Mouse (Mus musculus): Measurements from ENCODE around the gene Egln2. TPM values are rescaled to one million over a fixed set of nuclear protein-coding genes. Genes with fewer than 3 reads are reported as not detected.

The Egln2 gene
- polyA plus RNA-seq, 1 experiment from 2014 or later = 77.7 TPM

DNA sequence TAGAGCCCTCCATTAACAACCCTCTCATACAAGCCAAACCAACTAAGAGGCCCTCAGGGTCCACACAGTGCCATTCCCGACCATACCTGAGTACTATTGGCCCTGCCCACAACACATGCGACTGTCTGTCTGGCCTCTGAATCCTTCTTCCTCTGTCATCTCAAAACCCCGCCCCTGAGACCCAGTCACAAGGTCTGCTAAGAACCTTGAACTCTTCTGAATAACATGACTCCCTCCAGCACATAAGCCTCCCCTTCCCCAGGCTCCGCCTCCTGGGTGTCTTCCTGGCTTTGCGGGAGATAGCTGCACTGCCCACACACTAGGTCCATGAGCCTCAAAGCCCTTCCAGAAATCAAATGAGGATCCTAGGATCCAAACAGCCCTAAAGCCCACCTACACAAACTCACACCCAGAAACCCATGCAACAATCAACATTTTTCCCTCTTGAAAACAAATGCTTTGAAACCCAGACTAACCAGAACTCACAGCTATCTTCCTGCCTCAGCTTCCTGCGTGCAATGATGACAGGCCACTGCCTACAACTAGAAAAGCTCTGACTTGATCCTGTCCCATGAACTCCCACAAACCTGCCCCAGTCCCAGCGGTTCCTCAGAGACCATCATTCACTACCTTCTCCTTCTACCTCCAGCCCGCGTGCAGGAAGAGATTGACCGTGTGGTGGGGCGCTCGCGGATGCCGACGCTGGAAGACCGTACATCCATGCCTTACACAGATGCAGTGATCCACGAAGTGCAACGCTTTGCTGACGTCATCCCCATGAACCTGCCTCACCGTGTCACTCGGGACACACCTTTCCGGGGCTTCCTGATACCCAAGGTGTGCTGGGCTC lies 35.9 kb downstream of the Egln2 start:
- no peak for ATAC-seq (ENCODE audit: insufficient number of reproducible peaks, insufficient read depth, low FRiP score, low TSS enrichment, low read depth)
- Histone ChIP-seq H3K27me3 (no peaks in the 10 kb centered on the region), H3K4me1 (no peaks in the 10 kb centered on the region), H3K36me3 (no peaks in the 10 kb centered on the region), H3K27ac (no peak overlapping the region), H3K4me2 (no peak overlapping the region), H3K9me3 (no peaks in the 10 kb centered on the region), H3K4me3 (no peak overlapping the region), H3K9ac (no peak overlapping the region)
- WGBS = 91% methylated on average over 22 of the region's 22 CpGs

DNA sequence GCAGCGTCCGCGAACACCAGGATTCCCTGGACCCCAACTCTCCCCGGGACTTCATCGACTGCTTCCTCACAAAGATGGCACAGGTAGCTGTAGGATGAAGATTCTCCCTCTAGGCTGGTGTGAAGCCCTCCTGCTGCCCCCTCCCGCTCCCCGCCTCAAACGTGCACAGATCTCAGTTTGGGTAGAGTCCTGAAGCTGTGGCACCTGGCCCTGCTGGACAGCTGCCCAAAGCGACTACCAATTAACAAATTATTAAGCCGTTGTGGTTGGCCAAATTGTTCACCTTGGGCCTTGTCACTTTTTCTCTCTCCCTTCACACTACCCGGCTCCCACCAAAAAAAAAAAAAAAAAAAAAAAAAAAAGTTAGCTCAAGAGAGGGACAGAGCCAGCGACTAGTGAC lies 36.8 kb downstream of the Egln2 start:
- Histone ChIP-seq H3K9ac (no peak overlapping the region), H3K4me1 (no peaks in the 10 kb centered on the region), H3K9me3 (no peaks in the 10 kb centered on the region), H3K36me3 (no peaks in the 10 kb centered on the region), H3K27ac (no peak overlapping the region), H3K27me3 (no peaks in the 10 kb centered on the region), H3K4me3 (no peak overlapping the region), H3K4me2 (no peak overlapping the region)
- WGBS = 85% methylated on average over 12 of the region's 12 CpGs
- no peak for ATAC-seq (ENCODE audit: insufficient number of reproducible peaks, insufficient read depth, low FRiP score, low TSS enrichment, low read depth)

DNA sequence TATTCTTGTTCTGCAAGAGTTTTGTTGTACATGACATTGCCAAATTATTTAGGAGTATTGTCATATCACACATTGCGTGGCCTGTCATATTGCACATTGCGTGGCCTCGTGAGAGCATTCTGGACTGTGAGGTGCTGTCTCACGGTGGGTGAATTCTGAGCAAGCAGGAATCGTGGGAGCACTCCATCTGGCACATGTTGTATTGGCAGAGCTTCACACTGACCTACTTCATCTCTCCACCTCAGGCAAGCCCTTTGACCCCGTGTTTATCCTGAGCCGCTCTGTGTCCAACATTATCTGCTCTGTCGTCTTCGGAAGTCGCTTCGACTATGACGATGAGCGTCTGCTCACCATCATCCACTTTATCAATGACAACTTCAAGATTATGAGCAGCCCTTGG lies 37.7 kb downstream of the Egln2 start:
- H3K4me1 ChIP-seq = no peaks in the 10 kb centered on the region
- no peak overlapping the region for H3K27ac ChIP-seq
- H3K9ac ChIP-seq = no peak overlapping the region
- H3K4me2 ChIP-seq = no peak overlapping the region
- no peak for ATAC-seq (ENCODE audit: insufficient number of reproducible peaks, insufficient read depth, low FRiP score, low TSS enrichment, low read depth)
- H3K27me3 ChIP-seq = no peaks in the 10 kb centered on the region
- 86% methylated on average over 13 of the region's 13 CpGs for WGBS
- no peak overlapping the region for H3K4me3 ChIP-seq
- H3K36me3 ChIP-seq = no peaks in the 10 kb centered on the region
- H3K9me3 ChIP-seq = no peaks in the 10 kb centered on the region

DNA sequence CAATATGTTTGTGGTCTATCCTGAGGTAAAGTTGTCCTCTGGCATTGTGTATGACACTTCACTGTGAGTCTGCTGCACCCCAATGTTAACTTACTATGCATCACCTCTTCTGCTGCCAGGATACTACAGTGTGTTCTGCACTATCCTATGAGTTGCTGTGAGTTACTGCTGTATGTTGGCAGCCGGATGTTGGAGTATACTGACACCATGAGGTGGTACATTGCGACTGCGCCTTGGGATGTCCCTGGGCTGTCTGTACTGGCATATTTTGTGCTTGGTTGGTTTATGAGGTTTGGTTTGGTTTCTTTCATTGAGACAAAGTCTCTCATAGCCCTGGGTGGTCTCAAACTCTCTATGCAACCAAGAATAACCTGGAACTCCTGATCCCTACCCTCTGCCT lies 38.4 kb downstream of the Egln2 start:
- Histone ChIP-seq H3K9ac (no peak overlapping the region), H3K4me3 (no peak overlapping the region), H3K4me1 (no peaks in the 10 kb centered on the region), H3K36me3 (no peaks in the 10 kb centered on the region), H3K4me2 (no peak overlapping the region), H3K27me3 (no peaks in the 10 kb centered on the region), H3K27ac (no peak overlapping the region), H3K9me3 (no peaks in the 10 kb centered on the region)
- no peak for ATAC-seq (ENCODE audit: insufficient number of reproducible peaks, insufficient read depth, low FRiP score, low TSS enrichment, low read depth)
- 51% methylated on average over 3 of the region's 3 CpGs for WGBS

DNA sequence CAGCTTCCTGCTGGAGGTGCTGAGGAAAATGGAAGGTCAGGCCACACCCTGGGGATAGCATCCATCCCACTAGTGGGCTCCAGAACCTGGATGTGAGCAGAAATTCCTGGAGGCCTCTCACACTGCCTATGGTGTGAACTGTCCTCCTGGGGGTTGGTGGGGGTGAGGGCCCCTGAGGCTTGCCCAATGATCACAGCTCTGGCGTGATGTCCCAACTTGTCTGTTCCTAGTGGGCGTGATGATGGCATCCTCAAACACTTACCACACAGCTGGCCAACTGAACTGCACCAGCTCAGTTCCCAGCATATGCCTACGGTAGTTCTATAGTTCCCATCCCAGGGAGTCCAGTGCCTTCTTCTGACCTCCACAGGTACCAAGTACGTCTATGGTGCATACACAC lies 41.6 kb downstream of the Egln2 start:
- Histone ChIP-seq H3K27ac (no peak overlapping the region), H3K36me3 (no peaks in the 10 kb centered on the region), H3K4me2 (no peak overlapping the region), H3K4me1 (no peaks in the 10 kb centered on the region), H3K27me3 (no peaks in the 10 kb centered on the region), H3K9ac (no peak overlapping the region), H3K9me3 (no peaks in the 10 kb centered on the region), H3K4me3 (no peak overlapping the region)
- no peak for ATAC-seq (ENCODE audit: insufficient number of reproducible peaks, insufficient read depth, low FRiP score, low TSS enrichment, low read depth)
- 91% methylated on average over 4 of the region's 4 CpGs for WGBS

DNA sequence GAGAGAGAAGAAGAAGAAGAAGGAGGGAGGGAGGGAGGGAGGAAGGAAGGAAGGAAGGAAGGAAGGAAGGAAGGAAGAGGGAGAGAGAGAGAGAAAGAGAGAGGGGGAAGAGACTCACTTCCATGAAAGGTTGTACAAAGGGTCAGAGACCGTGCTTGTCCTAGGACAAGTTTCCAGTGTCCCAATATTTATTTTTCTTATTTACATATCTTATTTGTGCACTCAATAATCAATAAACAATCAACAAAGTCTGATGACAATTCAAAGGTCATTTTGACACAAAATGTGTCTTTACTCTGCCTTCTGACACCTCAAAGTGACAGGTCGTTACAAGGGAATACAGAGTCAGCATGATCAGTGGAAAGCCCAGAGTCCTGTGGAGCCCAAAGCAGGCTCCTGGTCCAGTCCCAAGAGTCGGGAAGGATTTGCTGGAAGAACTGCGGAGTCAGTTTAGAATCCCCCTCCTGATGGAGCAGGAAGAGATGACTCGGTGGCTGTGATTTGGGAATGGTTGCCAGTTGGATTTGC lies 42.2 kb downstream of the Egln2 start:
- ATAC-seq (ENCODE audit: insufficient number of reproducible peaks, insufficient read depth, low FRiP score, low TSS enrichment, low read depth) = no peak
- Histone ChIP-seq H3K27ac (no peak overlapping the region), H3K27me3 (no peaks in the 10 kb centered on the region), H3K36me3 (no peaks in the 10 kb centered on the region), H3K9me3 (no peaks in the 10 kb centered on the region), H3K9ac (no peak overlapping the region), H3K4me1 (no peaks in the 10 kb centered on the region), H3K4me3 (no peak overlapping the region), H3K4me2 (no peak overlapping the region)
- 75% methylated on average over 5 of the region's 5 CpGs for WGBS

DNA sequence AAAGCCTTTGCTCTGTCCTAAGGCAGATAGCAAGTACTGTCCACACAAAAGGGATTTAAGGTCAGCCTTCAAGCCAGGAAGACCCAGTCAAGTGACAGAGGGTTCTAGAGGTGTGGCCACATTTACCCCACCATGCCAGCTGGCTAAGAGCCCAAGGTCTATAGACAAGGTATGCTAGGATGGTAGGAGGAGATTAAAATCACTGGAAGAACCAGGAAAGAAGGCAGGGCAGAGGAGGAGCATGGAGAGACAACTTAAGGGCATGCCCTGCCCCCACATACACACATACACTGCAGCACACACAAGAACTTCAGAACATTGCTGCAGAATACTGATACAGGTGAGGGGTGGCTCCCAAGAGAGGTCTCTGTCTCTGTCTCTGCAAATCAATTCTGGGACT lies 46.9 kb downstream of the Egln2 start, which contains the start of gene Cyp2f2:
Gene Cyp2f2, plus strand, starts transcription at position 234 of the 400 bp plus-strand sequence.
- no peaks in the 10 kb centered on the region for H3K36me3 ChIP-seq
- no peak within 1 kb of the TSS for H3K4me2 ChIP-seq
- no peaks in the 10 kb centered on the region for H3K4me1 ChIP-seq
- no peak for ATAC-seq (ENCODE audit: insufficient number of reproducible peaks, insufficient read depth, low FRiP score, low TSS enrichment, low read depth)
- H3K27ac ChIP-seq = no peak within 1 kb of the TSS
- H3K9me3 ChIP-seq = no peaks in the 10 kb centered on the region
- no peak within 1 kb of the TSS for H3K4me3 ChIP-seq
- H3K9ac ChIP-seq = no peak within 1 kb of the TSS
- no peaks in the 10 kb centered on the region for H3K27me3 ChIP-seq

DNA sequence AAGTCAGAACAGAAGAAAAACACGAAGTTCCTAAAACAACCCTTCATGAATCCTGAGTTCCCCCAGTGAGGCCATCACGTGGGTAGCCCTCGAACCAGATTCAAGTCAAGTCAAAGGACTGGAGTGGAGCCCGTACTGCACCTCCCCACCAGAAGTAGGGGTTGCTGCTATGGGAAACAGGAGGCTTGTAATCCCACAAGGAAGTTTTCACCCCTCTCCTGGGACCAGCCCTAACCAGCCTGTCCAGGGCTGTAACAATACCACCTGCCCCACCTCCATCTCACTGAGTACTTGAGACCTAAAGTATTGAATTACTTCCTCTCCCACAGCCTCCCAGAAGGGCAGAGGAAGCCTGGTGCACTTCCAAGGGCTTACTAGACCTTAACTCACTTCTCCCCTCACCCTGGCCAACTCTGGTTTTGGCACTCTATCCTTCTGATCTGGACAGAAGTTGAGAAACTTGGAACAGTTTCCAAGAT lies 48.5 kb downstream of the Egln2 start:
- H3K4me2 ChIP-seq = no peak overlapping the region
- no peaks in the 10 kb centered on the region for H3K4me1 ChIP-seq
- H3K27ac ChIP-seq = no peak overlapping the region
- H3K36me3 ChIP-seq = no peaks in the 10 kb centered on the region
- H3K4me3 ChIP-seq = no peak overlapping the region
- no peaks in the 10 kb centered on the region for H3K27me3 ChIP-seq
- no peak for ATAC-seq (ENCODE audit: insufficient number of reproducible peaks, insufficient read depth, low FRiP score, low TSS enrichment, low read depth)
- H3K9me3 ChIP-seq = no peaks in the 10 kb centered on the region
- no peak overlapping the region for H3K9ac ChIP-seq
- WGBS = 52% methylated on average over 4 of the region's 4 CpGs

DNA sequence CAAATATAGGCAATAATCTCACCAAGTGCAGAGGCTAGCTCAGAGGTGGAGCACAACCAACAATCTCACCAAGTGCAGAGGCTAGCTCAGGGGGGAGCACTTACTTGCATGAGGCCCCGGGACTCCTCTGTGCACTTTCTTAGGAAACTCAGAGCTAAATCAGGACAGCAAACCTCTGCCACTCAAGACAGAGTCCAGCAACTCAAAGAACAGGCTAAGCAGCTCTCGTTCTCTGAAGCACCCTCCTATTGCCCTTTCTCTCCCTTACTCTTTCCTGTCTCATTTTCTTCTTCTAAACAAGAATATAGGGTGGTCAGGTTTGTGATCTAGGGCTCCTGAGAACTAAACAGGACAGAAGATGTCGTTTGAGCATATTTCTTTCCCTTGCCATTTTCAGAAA lies 54.6 kb downstream of the Egln2 start:
- Histone ChIP-seq H3K4me2 (no peak overlapping the region), H3K27me3 (no peaks in the 10 kb centered on the region), H3K36me3 (no peaks in the 10 kb centered on the region), H3K4me1 (no peaks in the 10 kb centered on the region), H3K4me3 (no peak overlapping the region), H3K9ac (no peak overlapping the region), H3K9me3 (0 out of 2 replicates have a peak, but pooled peaks cover 4% of the 10 kb centered on the region), H3K27ac (no peak overlapping the region)
- no peak for ATAC-seq (ENCODE audit: insufficient number of reproducible peaks, insufficient read depth, low FRiP score, low TSS enrichment, low read depth)
- 66% methylated on average over 3 of the region's 3 CpGs for WGBS

DNA sequence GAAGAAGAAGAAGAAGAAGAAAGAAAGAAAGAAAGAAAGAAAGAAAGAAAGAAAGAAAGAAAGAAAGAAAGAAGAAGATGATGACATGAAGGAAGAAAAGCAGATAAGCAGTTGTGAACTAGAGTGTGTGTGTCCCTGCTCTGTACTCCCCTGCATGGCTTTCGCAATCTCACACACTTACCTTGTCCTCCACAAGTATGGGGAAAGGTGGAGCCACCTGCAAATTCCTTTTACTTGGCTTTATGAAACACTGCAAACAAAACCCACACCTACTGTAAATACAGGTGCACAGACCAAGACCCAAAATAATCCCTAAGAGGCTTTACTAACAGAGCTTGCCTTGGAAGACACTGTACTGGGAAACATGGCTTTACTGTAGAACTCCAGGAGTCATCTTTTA lies 55.6 kb downstream of the Egln2 start:
- H3K9ac ChIP-seq = no peak overlapping the region
- no peaks in the 10 kb centered on the region for H3K4me1 ChIP-seq
- no peak for ATAC-seq (ENCODE audit: insufficient number of reproducible peaks, insufficient read depth, low FRiP score, low TSS enrichment, low read depth)
- no peaks in the 10 kb centered on the region for H3K27me3 ChIP-seq
- no peak overlapping the region for H3K4me2 ChIP-seq
- WGBS = 88% methylated on average over 1 of the region's 1 CpGs
- H3K27ac ChIP-seq = no peak overlapping the region
- no peaks in the 10 kb centered on the region for H3K36me3 ChIP-seq
- H3K4me3 ChIP-seq = no peak overlapping the region
- H3K9me3 ChIP-seq = 0 out of 2 replicates have a peak, but pooled peaks cover 4% of the 10 kb centered on the region

DNA sequence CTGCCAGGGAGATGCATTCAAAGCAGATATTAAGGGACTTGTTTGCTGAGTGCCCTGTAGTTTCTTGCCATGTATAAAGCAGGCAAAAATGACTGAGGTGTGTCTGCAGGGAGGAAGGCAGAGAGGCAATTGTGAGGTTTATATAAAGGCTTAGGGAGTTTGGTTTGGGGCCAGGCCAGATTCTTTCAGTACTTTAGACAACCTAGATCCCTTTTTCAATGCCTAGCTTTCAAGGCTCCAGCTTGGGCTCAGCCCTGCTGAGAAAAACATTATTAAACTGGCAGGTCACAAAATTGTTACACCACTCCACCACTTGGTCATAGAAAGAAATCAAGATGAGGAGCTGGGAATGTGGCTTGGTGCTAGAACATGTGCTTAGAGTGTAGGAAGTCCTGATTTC lies 56.3 kb downstream of the Egln2 start:
- Histone ChIP-seq H3K27ac (no peak overlapping the region), H3K4me1 (no peaks in the 10 kb centered on the region), H3K9me3 (0 out of 2 replicates have a peak, but pooled peaks cover 4% of the 10 kb centered on the region), H3K27me3 (no peaks in the 10 kb centered on the region), H3K4me2 (no peak overlapping the region), H3K36me3 (no peaks in the 10 kb centered on the region), H3K9ac (no peak overlapping the region), H3K4me3 (no peak overlapping the region)
- no peak for ATAC-seq (ENCODE audit: insufficient number of reproducible peaks, insufficient read depth, low FRiP score, low TSS enrichment, low read depth)
